Mouse (Mus musculus) adrenal gland, postnatal 4 days (tissue): Measurements from ENCODE around the gene Fam160a1. TPM values are rescaled to one million over a fixed set of nuclear protein-coding genes. Genes with fewer than 3 reads are reported as not detected.

Experiments
- DNase-seq, 2 experiments: peaks; one replicate each; pipeline ENCODE4 v3.0.0; 2021 to 2022; ENCODE audit warnings: low spot score in 2 of 2, mixed read lengths in 2 of 2
- total RNA-seq, 2 experiments: library from RNA; stranded (reverse); gene quantifications; 2 replicates each; pipeline ENCODE4 v1.2.3; 2021

The Fam160a1 gene
- total RNA-seq, 2 experiments from 2014 or later = 9.1 to 9.3 TPM

GRCm38 (mm10) chr3:85683618-85684017 is 133.5 kb downstream of the Fam160a1 start:
- no peak for DNase-seq

GRCm38 (mm10) chr3:85681136-85681535 is 136.0 kb downstream of the Fam160a1 start:
- no peak for DNase-seq

DNA sequence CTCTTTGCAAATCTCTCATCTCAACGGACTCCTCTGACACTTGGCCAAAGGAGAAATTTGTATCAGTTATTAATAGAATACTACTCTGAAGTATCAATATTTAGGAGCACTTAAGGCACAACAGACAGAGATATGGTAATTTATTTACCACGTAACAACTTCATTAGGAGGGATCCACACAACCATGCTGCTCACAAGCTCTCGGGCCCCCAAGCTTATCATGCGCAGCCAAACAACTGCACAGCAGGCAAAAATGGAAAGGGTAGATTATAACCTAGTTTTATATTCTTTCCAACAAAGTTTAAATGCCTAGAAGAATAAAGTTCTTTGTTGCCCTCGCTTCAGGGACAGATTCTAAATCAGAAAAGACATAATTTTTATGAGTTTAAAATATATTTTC is 137.1 kb downstream of the Fam160a1 start:
- no peak for DNase-seq

DNA sequence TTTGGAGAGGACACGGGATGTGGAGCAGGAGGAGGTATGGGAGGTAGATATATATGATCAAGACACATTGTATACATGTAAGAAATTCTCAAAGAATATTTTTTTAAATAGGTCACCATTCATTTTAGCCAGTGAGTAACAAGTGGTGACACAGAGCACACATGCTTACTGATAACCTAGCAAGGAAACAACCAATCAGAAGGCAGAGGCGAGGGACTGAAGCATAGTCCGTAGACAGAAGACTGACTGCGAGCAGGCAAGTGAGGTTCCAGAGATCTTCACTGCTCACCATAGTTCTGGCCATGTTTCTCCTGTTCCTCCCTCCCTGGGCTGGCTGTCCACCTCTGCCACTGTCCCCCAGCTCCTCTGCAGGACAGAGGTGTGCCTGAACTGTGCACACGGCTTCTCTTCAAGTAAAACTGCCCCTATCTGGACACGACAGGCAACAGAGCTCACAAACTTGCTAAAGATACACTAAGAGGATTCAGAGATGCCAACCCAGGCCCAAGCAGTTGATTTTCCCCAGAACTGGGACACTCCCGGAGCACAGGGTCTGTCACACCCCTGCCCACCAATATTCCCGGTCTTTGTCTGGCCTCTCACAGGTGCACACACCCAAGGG is 137.7 kb downstream of the Fam160a1 start:
- DNase-seq = no peak

GRCm38 (mm10) chr3:85677952-85678351 is 139.1 kb downstream of the Fam160a1 start:
- no peak for DNase-seq

DNA sequence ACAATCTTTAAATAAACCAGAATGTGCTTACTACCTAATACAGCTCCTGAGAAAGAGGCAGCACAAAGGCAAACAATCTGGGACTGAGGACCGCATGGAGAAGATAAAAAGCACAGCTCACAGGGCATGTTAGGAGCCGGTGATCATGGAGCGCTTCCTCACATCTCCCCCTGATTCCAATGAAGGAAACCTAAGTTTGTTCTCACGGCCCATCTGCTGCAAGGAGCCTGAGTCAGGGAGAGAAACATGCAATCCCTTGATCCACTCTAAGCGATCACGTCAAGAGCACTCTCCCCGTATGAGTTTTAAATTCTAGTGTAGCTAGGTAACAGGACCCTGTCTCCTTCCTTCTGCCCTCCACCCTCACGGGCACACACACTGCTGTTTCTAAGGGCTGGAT is 140.0 kb downstream of the Fam160a1 start:
- DNase-seq = no peak

DNA sequence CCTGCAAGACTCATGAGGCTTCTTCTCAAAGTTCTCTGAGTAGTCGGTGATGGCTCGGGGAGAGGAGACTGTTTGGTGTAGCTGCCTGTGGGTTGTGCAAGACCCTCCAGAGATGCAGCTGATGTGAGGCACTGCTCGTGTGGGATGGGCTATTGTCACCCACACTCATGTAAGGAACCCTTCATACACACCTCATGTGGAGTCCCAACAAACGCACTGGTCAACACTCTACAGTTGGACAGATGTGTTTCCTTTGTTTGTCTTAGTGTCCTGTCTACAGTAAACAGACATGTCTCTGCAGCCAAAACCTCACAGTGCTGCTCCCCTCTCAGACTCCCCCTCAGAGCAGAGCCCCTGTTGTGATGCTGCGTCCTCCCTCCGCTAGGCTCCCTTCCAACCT is 147.2 kb downstream of the Fam160a1 start:
- DNase-seq = no peak

GRCm38 (mm10) chr3:85667683-85668082 is 149.4 kb downstream of the Fam160a1 start:
- no peak for DNase-seq

DNA sequence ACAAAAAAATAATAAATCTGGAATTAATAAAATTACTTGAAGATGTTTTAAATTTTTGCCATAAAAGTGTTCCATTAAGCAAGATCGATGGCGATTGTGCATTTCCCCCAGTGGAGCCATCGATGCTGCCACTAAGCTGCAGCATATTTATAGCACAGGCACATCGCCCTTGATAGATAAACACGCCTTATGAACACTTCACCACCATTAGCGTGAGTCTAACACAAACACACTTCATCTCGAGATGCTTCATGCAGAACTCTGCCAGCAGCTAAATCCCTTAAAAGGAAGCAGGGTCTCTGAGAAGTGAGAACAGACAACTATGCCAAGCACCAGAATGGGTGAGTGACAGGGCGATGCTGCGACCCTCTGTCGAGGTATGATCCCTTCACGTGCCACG is 150.4 kb downstream of the Fam160a1 start:
- no peak for DNase-seq

DNA sequence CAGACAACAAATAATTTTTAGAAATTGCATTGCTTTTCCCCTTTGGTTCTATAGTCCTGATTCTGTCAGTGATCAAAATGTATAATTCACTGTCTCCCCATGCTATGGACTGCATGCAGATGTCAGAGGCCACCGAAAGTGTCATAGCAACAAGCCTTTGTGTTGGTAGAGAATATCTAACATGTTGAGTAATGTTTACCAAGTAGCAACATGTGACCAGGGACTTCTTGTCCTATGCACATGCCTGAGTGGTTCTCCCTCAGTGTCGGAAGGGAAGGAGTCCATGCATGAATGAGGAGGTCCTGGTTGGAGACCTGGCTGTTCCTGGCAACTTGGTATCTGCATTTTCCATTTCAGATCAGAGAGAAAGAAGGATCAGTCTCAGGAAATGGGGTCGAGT is 150.9 kb downstream of the Fam160a1 start:
- no peak for DNase-seq

DNA sequence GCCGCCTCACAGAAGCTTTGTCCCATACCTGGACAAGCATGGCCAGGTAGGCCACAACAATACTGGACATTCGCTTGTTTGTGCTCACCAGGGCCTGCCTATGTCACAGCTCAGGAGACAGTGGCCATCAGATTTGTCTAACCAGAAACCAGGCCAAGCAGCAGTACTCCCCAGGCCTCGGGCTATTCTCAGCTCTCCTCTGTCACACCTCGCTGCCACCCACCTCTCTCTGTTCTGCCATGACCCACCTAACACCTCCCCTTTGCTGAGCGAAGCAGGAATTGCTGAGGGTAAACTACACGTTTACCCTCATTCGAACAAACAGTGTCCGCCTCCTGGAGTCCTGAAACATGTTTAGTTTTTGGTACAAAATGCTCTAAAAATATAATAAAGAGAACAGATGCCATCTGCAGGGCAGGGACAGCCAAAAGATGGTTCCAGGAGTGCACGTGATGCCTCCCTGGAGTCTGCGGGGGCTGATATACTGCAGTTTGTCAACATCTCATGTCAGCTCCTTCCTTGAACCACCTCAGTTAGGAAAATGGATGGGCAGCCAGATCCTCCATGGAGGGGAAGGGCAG is 152.4 kb downstream of the Fam160a1 start:
- no peak for DNase-seq

- DNase-seq = no peak
These were observed 153.3 kb downstream of the Fam160a1 start for GRCm38 (mm10) chr3:85663826-85664225.

GRCm38 (mm10) chr3:85661926-85662813 is 154.9 kb downstream of the Fam160a1 start:
- DNase-seq = no peak

DNA sequence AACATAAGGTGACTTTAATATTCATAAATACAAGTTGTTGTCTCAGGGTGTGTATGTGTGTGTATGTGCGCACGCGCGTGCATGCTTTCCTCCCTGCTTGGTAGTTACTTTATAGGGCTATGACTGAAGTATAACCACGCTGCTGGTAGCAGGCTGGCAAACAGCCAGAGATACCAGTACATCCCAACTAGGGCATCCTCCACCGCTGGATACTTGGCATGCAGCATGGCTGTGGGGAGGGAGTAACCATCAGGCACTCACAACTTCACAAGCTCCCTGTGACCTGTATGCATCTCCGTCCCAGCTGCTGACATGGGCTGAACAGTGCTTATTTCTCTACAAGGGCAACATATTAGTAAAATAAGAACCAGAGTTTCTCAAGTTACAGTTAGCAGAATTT is 157.4 kb downstream of the Fam160a1 start:
- DNase-seq = no peak

- DNase-seq = no peak
These were observed 161.6 kb downstream of the Fam160a1 start for GRCm38 (mm10) chr3:85655538-85655937.

- DNase-seq = no peak
These were observed 164.1 kb downstream of the Fam160a1 start for GRCm38 (mm10) chr3:85652727-85653665.

DNA sequence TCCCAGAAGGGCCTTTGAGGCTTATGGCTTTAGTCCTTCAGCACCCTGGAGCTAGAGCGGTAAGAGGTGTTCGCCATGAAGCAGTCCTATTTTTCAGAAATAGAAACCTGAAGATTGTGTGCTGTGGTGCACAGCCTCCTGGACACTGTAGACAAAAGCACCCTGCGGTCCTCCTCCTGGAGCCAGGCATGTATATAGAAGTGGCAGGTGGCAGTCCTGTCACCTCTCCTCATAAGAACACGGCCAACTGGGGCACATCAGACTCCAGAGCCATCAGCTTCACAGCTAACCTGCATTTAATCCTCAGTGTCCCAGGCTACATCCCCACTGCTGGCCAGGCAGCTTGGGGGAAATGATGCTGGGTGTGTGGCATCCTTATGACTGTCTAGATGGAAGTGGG is 167.9 kb downstream of the Fam160a1 start:
- DNase-seq = no peak

- DNase-seq = no peak
These were observed 171.5 kb downstream of the Fam160a1 start for GRCm38 (mm10) chr3:85645517-85646004.

GRCm38 (mm10) chr3:85644814-85645213 is 172.3 kb downstream of the Fam160a1 start:
- no peak for DNase-seq

- no peak for DNase-seq
These were observed 175.3 kb downstream of the Fam160a1 start for GRCm38 (mm10) chr3:85641751-85642150.
